Comparison of ENCODE assay signal across 8 mouse cellular contexts in genomic region chr1:192785046-192785961, GRCm38 (mm10). TPM values are rescaled to one million over a fixed set of nuclear protein-coding genes. Genes with fewer than 3 reads are reported as not detected.
DNase-seq lines count a peak whose midpoint lies in the region; ATAC-seq and TF ChIP-seq lines count a peak whose summit lies in the region.

No protein-coding gene starts in this region.

- DNase-seq in intestine, embryonic 14.5 days (ENCODE audit: low spot score), result no peak
- peak; percentile 69 for DNase-seq in 3T3-L1 (ENCODE audit: low read depth, low spot score)
- DNase-seq in limb, embryonic 11.5 days (ENCODE audit: low spot score), result no peak
- no peak for DNase-seq in testis, postnatal 14 days (ENCODE audit: low spot score)
- DNase-seq in adrenal gland, postnatal 36 days, result no peak
- no peak for DNase-seq in gastrocnemius, postnatal 25 days

- no peak overlapping the region for H3K4me2 ChIP-seq in intestine, embryonic 14.5 days (ENCODE audit: low read length)
- H3K4me2 ChIP-seq in intestine, postnatal 0 days (replicated peaks; ENCODE audit: low read depth), result no peak overlapping the region
- H3K4me2 ChIP-seq in embryonic facial prominence, embryonic 12.5 days (replicated peaks), result no peak overlapping the region
- no peak overlapping the region for H3K4me2 ChIP-seq in limb, embryonic 11.5 days (ENCODE audit: low read depth, severe bottlenecking)

- H3K4me3 ChIP-seq in intestine, embryonic 14.5 days (ENCODE audit: low read depth, low read length), result no peak overlapping the region
- H3K4me3 ChIP-seq in intestine, postnatal 0 days (ENCODE audit: low read depth, low read length), result no peak overlapping the region
- H3K4me3 ChIP-seq in embryonic facial prominence, embryonic 12.5 days, result no peak overlapping the region
- H3K4me3 ChIP-seq in limb, embryonic 11.5 days (ENCODE audit: low read depth, low read length), result no peak overlapping the region

- H3K36me3 ChIP-seq in intestine, embryonic 14.5 days (ENCODE audit: control insufficient read depth, insufficient read depth, low read length), result no peaks in the 10 kb centered on the region
- H3K36me3 ChIP-seq in intestine, postnatal 0 days (ENCODE audit: control insufficient read depth, insufficient read depth), result no peaks in the 10 kb centered on the region
- no peaks in the 10 kb centered on the region for H3K36me3 ChIP-seq in embryonic facial prominence, embryonic 12.5 days
- no peaks in the 10 kb centered on the region for H3K36me3 ChIP-seq in limb, embryonic 11.5 days (ENCODE audit: control insufficient read depth, insufficient read depth, low read length)

- ATAC-seq in intestine, embryonic 14.5 days (replicated peaks; ENCODE audit: low FRiP score, low TSS enrichment, low read depth), result no peak; the same call in 1 of the 2 replicates
- ATAC-seq in intestine, postnatal 0 days, result no peak
- no peak for ATAC-seq in embryonic facial prominence, embryonic 12.5 days (ENCODE audit: insufficient number of reproducible peaks, insufficient read depth, low FRiP score, low TSS enrichment)
- ATAC-seq in limb, embryonic 11.5 days (ENCODE audit: insufficient number of reproducible peaks, low FRiP score, low TSS enrichment, low read depth), result 0 out of 2 replicates have a peak, but pooled peaks have one; percentile 24

- 70% methylated on average over 17 of the region's 17 CpGs for whole genome bisulfite sequencing in intestine, embryonic 14.5 days
- WGBS in intestine, postnatal 0 days, result 71% methylated on average over 17 of the region's 17 CpGs
- 58% methylated on average over 17 of the region's 17 CpGs for WGBS in embryonic facial prominence, embryonic 12.5 days
- WGBS in limb, embryonic 11.5 days, result 66% methylated on average over 17 of the region's 17 CpGs

- no peaks in the 10 kb centered on the region for H3K27me3 ChIP-seq in intestine, embryonic 14.5 days (replicated peaks; ENCODE audit: control insufficient read depth, insufficient read depth, low read length)
- no peaks in the 10 kb centered on the region for H3K27me3 ChIP-seq in intestine, postnatal 0 days (replicated peaks; ENCODE audit: control insufficient read depth, insufficient read depth, low read length)
- H3K27me3 ChIP-seq in embryonic facial prominence, embryonic 12.5 days, result no peaks in the 10 kb centered on the region
- H3K27me3 ChIP-seq in limb, embryonic 11.5 days (ENCODE audit: control insufficient read depth, insufficient read depth, low read length), result no peaks in the 10 kb centered on the region

- peak overlapping the region; percentile 79 for H3K27ac ChIP-seq in intestine, embryonic 14.5 days (ENCODE audit: low read depth)
- H3K27ac ChIP-seq in intestine, postnatal 0 days (ENCODE audit: low read depth, low read length), result no peak overlapping the region
- H3K27ac ChIP-seq in embryonic facial prominence, embryonic 12.5 days, result peak overlapping the region; percentile 61
- peak overlapping the region; percentile 43 for H3K27ac ChIP-seq in limb, embryonic 11.5 days (replicated peaks; ENCODE audit: low read depth, low read length)

- H3K9ac ChIP-seq in intestine, embryonic 14.5 days (ENCODE audit: low read length), result no peak overlapping the region
- H3K9ac ChIP-seq in intestine, postnatal 0 days (ENCODE audit: low read depth, low read length), result no peak overlapping the region
- H3K9ac ChIP-seq in embryonic facial prominence, embryonic 12.5 days, result no peak overlapping the region
- no peak overlapping the region for H3K9ac ChIP-seq in limb, embryonic 11.5 days (ENCODE audit: low read length)

- no peak for TF ChIP-seq CTCF in intestine, postnatal 0 days (IDR thresholded peaks at IDR 0.05; ENCODE audit: low read depth)

- no peaks in the 10 kb centered on the region for H3K9me3 ChIP-seq in intestine, embryonic 14.5 days (ENCODE audit: control insufficient read depth, low read length)
- no peaks in the 10 kb centered on the region for H3K9me3 ChIP-seq in intestine, postnatal 0 days (ENCODE audit: control insufficient read depth)
- no peaks in the 10 kb centered on the region for H3K9me3 ChIP-seq in embryonic facial prominence, embryonic 12.5 days
- no peaks in the 10 kb centered on the region for H3K9me3 ChIP-seq in limb, embryonic 11.5 days (ENCODE audit: control insufficient read depth, low read length)

- peaks cover 39% of the 10 kb centered on the region for H3K4me1 ChIP-seq in intestine, embryonic 14.5 days (replicated peaks; ENCODE audit: control insufficient read depth, insufficient read depth, low read length)
- H3K4me1 ChIP-seq in intestine, postnatal 0 days (replicated peaks; ENCODE audit: control insufficient read depth, insufficient read depth, low read length), result no peaks in the 10 kb centered on the region
- H3K4me1 ChIP-seq in embryonic facial prominence, embryonic 12.5 days, result peaks cover 45% of the 10 kb centered on the region
- H3K4me1 ChIP-seq in limb, embryonic 11.5 days (ENCODE audit: control insufficient read depth, insufficient read depth, low read length), result peaks cover 15% of the 10 kb centered on the region

RNA-seq across cellular contexts. Expression of gene Hhat, which starts 14.3 kb away (rescaled TPM):
- polyA plus RNA-seq in intestine, embryonic 14.5 days (2014; fragmentation: Nextera tagmentation; extraction: Ambion mirVana), result 14.1 and 15.0 TPM in 2 replicates
- polyA plus RNA-seq in intestine, postnatal 0 days (2015; fragmentation: Nextera tagmentation; extraction: Ambion mirVana), result 4.5 and 4.8 TPM in 2 replicates
- 8.9 and 10.4 TPM in 2 replicates for polyA plus RNA-seq in embryonic facial prominence, embryonic 12.5 days (2016; fragmentation: Nextera tagmentation; extraction: Ambion mirVana)
- 12.3 and 16.6 TPM in 2 replicates for polyA plus RNA-seq in limb, embryonic 11.5 days (2014; fragmentation: Nextera tagmentation; extraction: Ambion mirVana)
- 1 to 10 TPM; 2.9 to 8.5 TPM for total RNA-seq in adrenal gland, postnatal 36 days (2021)
- total RNA-seq in gastrocnemius, postnatal 25 days (2021), result under 1 TPM; 0.72 TPM
